Mouse (Mus musculus) left cerebral cortex, adult 11 months (tissue): Measurements from ENCODE around the gene Lexm.
A peak's percentile ranks its signal among the peaks of the same experiment; 100 is the strongest.

Source experiments
- DNase-seq: peaks from one replicate; pipeline ENCODE4 v3.0.0; 2022; ENCODE audit warnings: low spot score

The Lexm gene

DNA sequence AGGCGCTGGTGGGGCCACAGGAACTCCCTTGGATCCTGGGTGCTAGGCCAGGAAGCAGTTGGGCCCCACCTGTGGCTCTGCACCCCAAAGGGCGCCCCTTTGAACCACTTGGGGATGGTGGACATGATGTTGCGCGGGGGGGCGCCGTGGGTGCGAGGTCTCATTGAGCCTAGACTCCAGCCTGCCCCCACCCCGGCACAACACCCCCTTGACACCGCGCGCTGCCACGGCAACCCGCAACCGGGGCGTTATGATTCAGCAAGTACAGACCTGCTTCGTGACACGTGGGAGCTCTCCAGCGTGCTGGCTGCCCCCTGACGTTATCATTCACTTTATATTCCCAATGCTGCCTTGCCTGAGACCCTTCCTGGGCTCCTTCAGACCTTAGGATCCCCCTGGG, at the start of gene Lexm:
TSS of gene Lexm (minus strand) at position 186 of the 400 bp plus-strand sequence.
- DNase-seq: no peak

DNA sequence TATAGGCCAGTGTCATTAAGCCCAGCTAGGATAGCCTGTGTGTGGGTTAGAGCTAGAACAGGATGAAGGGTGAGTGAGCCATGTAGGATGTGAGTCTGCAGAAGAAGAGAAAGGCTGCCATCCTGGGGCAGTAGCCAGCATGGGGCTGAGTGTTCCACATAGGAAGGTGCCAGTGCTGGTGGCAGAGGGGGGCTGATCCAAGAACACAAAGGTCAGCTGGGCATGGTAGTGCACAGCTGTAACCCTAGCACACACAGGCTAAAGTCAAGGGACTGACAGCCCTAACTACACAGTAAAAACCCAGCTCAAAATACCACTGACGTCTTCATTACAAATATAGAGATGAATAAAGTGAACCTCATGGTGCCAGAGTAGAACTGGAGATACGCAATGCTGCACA, 49.5 kb upstream of the Lexm start:
- DNase-seq: no peak

DNA sequence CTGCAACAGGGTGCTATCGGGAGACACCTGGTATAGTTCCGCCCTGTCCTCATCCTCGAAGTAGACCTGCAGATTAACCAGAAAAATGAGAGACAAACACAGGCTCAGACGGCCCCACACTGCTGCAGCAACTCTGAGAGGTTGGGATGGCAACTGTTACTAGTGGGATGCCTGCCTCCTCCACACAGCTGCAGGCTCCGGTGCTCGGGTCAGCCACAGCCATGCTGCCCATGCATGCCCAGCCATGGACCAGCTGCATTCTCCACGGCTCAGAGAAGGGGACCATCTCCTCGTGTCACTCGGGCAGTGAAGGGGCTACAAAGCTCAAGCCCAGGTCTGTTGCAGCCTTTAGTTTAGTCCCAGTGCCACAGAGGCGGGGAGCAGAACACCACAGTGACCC, 48.6 kb upstream of the Lexm start:
- DNase-seq: no peak

DNA sequence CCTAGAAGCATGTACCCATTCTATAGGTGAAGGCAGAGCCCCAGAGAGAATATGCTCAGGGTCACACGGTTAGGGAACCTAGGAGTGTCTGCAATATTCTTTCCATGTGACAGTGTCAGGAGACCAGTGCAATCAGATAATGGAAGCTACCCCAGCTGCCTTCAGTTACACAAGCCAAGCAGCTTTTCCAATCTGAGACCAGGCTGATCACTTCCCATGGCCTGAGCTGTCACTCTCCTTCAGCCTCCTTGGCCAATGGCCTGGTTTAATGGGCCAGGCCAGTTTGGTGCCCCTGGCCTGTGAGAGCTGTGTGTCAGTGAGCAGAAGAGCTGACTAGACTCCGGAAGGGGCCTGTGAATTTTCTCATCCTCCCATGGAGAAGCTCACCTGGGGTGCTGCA, 48.2 kb upstream of the Lexm start:
- DNase-seq: no peak

DNA sequence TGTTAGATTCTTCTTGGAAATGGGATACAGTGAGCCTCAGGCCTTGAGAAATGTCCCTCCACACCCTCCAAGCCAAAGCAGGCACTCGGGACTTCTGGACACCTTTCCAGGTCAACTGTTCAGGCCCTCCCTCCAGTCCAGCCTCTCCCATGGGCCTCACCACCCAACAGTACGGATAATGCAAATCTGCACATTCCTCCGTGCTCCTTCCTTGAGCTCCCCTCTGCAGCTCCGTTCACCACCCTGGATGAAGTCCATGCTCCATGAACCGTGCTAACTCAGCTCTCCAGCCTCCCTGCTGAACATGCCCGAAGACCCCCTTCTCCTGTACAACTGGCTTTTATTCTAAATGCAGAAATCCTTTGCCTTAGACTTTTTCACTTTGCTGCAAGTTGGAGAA, 47.7 kb upstream of the Lexm start:
- no peak for DNase-seq

DNA sequence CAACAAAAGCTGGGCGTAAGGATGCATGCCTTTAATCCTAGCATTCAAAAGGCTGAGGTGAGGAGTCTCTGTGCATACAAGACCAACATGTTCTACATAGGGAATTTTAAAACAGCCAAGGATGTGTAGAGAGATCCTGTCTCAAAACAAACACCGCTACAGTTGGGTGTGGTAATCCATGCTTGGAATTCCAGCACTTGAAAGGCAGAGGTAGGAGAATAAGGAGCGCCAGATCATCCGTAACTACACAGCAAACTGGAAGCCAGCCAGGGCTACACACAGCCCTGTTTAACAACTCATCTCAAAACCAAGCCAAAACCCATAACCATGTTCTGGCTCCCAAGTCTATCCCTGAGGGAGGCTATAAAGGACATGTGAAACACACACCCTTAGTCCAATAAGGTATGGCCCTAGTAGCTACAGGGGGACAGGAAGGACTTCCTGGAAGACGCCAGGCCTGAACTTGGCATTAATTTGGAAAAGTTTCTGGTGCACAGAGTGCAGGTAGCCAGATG, 47.0 kb upstream of the Lexm start:
- no peak for DNase-seq

DNA sequence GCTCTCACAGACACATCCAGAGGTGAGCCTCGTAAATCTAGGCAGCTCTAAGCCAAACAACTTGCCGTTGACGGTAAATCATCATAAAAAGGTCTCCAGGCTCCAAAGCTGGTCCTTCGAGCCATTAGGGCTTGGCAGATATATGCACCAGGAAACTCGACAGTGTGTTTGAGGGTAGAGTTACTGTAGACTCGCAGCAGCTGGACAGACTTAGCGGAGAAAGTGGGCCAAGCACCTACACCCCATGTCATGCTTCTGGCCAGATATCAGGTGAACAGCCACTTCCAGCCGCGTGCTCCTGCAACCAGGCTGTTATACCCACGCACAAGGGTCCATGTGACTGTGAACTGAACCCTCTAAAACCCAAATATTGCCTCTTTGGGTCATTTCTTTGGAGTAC, 38.6 kb upstream of the Lexm start:
- DNase-seq: no peak

DNA sequence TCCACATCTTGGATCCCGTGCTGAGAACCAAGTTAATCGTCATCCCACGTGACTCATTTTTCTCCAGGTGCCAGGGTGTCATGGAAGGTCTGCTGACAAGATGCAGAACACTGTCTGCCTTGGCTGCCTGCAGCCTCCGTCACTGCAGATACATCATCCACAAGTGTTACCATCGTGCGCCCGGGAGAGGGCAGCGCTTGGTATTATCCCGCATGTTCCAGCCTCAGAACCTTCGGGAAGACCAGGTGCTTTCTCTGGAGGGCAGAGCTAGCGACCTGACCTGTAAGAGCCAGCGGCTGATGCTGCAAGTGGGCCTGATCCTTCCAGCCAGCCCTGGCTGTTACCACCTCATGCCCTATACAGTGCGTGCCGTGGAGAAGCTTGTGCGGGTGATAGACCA, 36.0 kb upstream of the Lexm start:
- DNase-seq: no peak

DNA sequence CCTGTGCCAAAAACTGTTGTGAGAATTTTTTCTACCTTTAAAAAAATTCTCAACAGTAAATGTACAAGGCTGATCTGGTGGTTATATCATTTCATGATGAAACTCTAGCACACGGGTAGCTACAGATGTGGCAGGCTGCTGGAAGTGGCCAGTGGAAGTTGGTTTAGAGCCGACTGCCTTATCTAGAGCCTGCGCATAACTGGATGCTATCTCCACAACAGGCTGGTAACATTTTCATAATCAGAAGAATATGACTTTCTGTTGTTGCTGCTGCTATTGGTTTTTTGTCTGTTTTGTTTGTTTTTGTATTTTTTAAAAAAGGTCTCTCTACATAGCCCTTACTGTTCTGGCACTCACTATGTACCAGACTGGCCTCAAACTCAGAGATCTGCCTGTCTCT, 35.5 kb upstream of the Lexm start:
- no peak for DNase-seq

DNA sequence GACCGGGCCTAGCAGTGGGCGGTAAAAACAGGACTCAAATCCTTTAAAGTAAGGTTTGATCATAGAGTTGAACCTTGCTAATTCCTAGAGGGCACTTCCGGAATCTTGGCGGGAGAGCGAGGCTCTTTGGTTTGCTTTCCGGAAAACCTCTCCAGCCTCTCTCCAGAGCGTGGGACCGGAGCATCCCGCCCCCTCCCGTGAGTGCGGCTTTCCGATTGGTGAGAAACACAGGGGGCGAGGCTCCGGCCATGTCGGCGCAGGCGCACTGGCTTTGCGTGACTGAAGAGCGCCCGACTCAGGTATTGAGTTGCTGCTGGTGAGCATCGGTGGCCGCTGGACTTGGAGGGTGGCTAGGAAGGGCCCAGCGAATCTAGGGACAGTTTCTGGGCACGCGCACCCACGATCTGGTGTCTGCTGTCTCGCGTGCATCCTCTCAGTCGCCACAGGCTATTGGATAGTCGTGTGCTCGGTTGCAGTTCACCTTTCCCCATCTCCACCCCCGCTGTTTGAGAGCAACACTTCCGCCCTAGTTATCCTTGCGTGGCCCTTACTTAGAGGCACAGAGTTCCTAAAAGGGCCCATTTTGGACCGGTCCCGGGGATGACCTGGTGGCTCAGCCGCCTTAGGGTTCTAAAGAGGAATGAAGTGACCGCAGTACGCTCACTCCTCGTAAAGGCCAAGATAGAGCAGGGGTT, 33.9 kb upstream of the Lexm start, which contains the start of gene Pars2:
TSS of gene Pars2 (plus strand) at position 237 of the 695 bp plus-strand sequence.
- DNase-seq: peak; percentile 94

DNA sequence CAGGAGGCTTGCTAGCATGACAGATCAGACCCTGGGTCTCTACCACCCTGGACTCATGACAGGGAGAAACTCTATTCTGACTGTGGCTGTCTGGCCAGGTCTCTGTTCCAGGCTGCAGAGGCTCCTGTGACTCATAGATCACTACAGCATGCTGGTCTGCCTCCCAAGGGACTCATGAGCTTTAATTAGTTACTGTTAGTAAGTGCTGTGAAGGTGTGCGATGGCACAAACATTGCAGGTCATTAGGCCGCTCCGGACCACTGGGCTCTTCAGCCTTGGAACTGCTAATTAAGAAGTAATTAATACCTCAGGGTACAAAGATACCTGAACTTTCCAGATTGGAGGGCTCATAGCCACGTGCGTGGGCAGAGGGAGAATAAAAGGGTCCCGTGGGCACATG, 30.1 kb upstream of the Lexm start:
- DNase-seq: no peak

DNA sequence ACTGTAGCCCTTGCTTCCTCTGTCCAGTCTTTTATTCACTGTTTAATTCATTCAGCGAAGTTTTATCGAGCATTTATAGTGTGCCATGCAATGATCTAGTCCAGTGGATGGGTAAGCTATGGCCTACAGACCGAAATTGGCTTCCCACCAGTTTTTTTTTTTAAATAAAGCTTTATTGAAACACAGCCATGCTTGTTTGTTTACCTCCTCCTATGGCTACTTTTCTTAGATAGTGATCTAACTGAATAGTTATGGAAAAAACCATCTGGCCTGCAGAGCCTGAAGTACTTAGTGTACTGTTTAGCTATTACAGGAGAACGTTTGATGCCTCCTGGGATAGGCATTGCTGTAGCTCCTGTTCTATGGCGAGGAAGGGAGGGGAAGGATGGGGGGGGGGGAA, 28.8 kb upstream of the Lexm start:
- DNase-seq: no peak

DNA sequence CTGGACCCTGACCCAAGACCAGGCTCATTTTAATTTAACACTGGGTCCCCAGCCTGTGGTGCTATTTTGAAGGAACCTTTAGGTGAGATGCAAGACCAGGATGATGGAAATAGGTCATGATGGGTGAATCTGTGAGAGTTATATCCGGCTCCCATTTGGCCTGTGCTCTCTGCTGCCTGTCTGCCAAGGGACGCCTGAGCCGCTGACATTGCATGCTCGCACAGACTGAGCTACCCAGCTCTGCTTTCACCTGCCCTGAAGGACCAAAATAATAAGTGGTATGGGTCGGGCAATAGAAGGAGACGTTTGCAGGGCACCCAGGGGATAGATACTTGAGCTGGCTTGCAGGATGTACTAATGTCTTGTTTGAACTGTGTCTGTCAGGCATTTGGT, 27.2 kb upstream of the Lexm start:
- DNase-seq: no peak

DNA sequence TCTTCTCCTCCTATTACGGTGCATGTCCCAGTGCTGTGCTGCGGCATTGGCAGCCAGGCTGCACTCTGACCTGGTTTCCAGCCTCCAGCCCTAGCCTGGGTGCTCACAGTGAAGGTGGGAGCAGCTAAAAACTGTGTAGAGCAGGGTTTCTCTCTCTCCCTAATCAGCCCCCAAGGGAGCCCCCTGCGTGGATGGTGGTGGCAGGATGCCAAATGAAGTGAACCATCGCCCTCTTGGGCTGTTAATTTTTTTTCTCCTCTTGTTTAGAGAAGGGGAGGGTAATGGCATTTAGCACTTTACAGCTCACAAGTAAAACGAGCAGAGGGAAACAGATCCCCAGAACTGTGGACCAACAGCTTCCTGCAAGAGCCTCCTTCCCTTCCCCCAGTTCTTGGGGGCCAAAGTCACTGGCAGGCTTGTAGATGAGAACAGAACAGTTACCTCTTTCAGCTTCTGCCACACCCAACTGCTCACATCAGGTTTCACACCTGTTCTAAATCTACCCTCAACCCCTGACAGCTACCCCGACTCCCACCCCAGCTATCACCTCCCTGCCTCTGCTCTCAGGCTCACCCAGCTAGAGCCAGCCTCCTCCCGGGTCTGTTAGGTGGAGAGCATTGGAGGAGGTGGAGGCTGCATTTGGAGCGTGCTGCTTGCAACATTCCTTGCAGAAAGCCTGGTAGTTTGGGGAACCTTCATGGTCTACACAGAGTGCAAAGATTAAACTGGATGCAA, 26.6 kb upstream of the Lexm start:
- no peak for DNase-seq

DNA sequence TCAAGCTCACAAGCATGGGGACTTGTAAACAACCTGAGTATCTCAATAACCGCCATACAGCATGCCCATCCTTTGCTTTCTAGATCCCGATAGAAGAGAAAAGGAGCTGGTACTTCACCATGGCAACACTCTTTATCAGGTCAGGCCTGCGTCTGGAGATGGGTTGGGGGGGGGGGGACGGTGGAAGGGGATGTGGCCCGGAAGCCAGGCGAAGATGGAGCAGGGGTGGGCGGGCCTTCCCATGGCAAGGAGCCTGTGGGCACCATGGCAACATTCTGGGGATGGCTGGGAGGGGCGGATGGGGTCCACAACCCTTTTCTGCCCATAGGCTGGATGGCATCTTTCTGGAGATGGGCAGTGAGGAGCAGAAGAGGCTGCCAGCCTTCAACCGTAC, 17.0 kb upstream of the Lexm start:
- DNase-seq: no peak

DNA sequence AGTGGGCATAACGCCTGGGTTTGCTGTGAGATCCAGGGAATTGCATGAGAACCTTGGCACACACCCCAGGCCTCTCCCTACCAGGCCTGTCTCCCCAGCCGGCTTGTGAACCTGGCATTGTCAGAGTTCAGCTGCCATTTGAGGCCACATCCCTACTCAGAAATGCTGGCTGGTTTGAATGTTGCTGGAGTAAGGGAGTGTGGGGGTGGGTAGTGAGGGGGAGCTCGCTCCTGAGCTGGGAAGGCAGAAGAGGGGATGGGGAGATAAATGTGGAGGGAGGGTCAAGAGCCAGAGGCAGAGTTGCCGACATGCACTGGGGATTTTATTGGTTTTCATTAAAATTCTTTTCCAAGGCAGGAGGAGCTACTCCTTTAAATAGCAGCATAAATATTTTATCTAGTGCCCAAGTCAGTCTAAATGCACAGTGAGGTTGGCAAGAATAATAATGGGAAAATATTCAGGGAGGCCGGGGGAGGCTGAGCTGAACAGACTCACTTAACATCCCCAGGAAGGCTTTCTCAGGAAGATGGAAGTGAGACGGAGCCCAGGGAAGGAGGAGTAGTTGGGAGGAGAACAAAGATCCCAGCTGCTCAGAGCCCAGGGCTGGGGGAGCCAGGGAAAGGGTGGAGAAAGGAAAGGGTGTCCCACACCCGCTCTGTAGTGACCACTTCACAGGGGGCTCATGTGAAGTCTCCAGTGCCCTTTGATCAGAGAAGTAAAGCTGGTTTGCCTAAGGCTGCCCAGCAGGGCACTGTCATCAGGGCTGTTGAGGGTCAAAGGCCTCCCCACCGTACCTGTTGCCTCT, 16.4 kb upstream of the Lexm start:
- DNase-seq: peak; percentile 38

DNA sequence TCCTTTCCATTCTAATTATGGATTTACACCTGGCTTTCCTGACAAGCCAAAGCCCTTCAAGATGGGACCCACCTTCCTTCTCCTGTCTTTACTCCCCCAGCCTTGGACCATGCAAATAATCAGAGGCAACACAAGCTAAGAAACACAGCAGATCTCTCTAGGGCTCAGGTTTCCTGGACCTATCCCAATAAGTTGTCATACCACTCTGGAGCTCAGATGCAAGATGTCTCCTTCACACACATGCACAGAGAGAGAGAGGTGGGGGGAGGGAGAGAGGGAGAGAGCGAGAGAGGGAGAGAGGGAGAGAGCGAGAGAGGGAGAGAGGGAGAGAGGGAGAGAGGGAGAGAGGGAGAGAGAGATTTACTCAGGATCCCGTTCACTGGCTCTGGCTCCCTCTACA, 15.3 kb upstream of the Lexm start:
- DNase-seq: no peak

DNA sequence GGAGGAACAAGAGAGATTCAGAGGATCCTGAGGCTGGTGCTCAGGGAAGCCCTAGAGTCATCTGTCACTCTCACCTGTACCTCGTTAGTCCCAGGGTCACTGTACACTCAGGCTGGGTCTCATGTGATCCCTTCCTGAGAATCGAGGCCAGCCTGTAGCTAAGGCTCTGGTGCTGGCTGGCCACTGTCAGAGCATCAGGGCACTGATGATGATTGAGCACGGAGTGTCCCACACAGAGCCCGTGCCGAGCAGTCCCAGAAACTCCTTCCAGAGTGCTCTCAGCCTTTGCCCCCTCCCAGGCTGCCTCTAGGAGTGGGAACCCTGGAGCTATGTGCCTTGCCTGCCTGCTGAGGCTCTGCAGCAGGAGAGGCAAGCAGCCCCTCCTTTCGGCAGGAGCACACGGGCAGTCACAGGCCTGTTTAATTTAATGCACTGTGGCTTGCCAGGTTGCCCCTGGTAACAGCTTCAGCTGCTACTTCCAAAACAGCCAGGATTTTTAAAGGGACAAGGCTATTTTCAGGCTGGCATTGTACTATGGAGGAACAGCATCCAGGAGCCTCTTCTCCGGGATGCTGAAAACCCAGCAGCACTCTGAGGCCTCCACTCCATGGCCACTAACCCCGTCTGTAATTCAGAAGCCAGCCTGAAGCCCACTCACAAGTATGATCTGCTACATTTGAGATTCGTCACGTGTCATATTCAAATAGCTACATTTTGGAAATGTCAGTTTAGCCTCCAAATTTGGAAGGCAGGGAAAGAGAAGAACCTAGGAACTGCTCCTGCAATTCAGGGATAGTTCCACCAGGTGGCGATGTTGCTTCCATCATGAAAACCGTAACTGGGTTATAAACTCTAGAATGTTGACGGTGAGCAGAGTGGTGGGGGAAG, 13.5 kb upstream of the Lexm start:
- DNase-seq: peak; percentile 84

DNA sequence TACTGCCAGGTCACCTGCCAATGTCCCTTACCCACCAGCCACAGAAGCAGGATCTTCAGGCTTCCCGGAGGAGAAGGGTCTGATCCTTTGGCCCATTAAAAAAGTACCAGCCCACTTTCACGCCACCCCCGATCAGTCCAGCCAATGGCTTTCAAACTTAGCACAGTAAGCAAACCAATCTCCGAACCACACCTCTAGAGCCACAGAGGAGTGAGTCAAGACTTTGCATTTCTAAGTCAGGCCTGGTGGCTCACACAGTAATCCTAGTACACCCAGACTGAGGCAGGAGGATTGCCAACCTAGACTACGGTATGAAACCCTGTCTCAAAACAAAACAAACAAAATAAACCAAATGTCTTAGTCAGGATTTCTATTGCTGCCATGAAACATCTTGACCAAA, 12.3 kb upstream of the Lexm start:
- no peak for DNase-seq

DNA sequence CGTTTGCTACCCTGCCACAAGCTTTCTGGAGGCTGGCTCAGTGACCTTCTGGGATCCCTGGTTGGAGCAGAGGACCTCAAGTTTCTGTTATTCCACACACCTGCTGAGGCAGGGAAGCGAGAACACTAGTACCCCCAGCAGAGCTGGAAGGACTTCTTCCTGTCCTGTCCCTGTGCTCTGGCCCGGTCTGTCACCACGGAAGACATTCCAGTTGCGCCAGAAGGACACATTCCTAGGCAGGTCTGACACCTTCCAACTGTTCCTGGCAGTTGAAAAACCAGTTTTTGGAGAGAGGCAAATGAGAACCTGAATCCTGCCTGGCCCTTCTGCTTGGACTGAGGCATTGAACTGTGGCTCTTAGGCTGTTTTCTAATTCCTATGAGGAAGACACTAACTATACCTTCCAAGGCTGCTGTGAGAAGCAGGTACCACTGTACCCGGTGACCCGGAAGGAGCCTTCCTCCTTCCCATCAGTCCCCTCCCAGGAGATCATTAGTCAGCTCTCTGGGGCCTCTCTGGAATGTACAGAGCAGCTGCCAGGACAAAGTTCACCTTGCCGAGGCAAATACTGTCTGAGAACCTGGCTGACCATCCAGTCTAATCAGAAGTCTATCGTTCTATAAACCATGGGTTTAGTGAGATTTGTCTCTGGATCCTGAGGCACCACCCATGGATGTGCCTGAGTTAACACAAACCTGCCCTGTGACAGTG, 11.8 kb upstream of the Lexm start:
- DNase-seq: no peak

DNA sequence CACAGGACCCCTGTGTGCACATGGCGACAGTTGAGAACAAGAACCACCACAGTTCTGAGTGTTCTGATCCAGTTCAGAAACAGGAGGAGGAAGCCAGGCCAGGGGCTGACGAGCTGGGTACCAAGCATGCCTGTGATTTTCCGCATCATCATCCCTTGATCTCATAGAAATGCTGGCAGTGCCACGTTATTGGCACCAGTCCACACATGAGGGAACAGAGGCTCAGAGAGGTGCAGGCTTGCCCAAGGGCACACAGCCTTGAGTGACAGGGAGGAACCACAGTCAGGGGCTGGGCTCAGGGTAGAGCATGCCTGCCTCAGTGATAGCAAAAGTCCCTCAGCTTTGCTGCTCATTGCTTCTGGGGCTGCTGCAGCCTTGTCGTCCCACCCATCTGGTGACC, 10.8 kb upstream of the Lexm start:
- DNase-seq: no peak
